In genomic region chr7:66058703-66059102, GRCm38 (mm10) we compare ENCODE assay signal across 8 mouse cellular contexts. TPM values are rescaled to one million over a fixed set of nuclear protein-coding genes. Genes with fewer than 3 reads are reported as not detected.
A peak's percentile ranks its signal among the peaks of the same experiment; 100 is the strongest.
DNase-seq lines count a peak whose midpoint lies in the region; ATAC-seq and TF ChIP-seq lines count a peak whose summit lies in the region.

TSS of gene Snrpa1 (plus strand) at chr7:66059003.

- WGBS in kidney, embryonic 16.5 days: 67% methylated on average over 1 of the region's 1 CpGs
- WGBS in intestine, postnatal 0 days: 76% methylated on average over 1 of the region's 1 CpGs
- WGBS in midbrain, embryonic 11.5 days: 88% methylated on average over 1 of the region's 1 CpGs

- H3K9ac ChIP-seq in kidney, embryonic 16.5 days (replicated peaks; ENCODE audit: low read length): peak within 1 kb of the TSS; percentile 94
- H3K9ac ChIP-seq in intestine, postnatal 0 days (ENCODE audit: low read depth, low read length): 0 out of 2 replicates have a peak within 1 kb of the TSS, but pooled peaks have one; percentile 81
- peak within 1 kb of the TSS; percentile 93; the same call in 1 of the 2 replicates for H3K9ac ChIP-seq in midbrain, embryonic 11.5 days (ENCODE audit: low read length)

- no peaks in the 10 kb centered on the region for H3K9me3 ChIP-seq in kidney, embryonic 16.5 days (ENCODE audit: low read length)
- H3K9me3 ChIP-seq in intestine, postnatal 0 days (ENCODE audit: control insufficient read depth): no peaks in the 10 kb centered on the region
- no peaks in the 10 kb centered on the region for H3K9me3 ChIP-seq in midbrain, embryonic 11.5 days (ENCODE audit: control insufficient read depth, low read length)

- H3K4me1 ChIP-seq in kidney, embryonic 16.5 days (ENCODE audit: insufficient read depth, low read length): peaks cover 15% of the 10 kb centered on the region
- peaks cover 6% of the 10 kb centered on the region; the same call in 1 of the 2 replicates for H3K4me1 ChIP-seq in intestine, postnatal 0 days (replicated peaks; ENCODE audit: control insufficient read depth, insufficient read depth, low read length)
- peaks cover 15% of the 10 kb centered on the region for H3K4me1 ChIP-seq in midbrain, embryonic 11.5 days (ENCODE audit: control insufficient read depth, insufficient read depth, low read length)

- 0 out of 2 replicates have a peak, but pooled peaks cover 4% of the 10 kb centered on the region for H3K36me3 ChIP-seq in kidney, embryonic 16.5 days (ENCODE audit: insufficient read depth, low read length)
- peaks cover 11% of the 10 kb centered on the region for H3K36me3 ChIP-seq in intestine, postnatal 0 days (ENCODE audit: control insufficient read depth, insufficient read depth)
- H3K36me3 ChIP-seq in midbrain, embryonic 11.5 days (ENCODE audit: control insufficient read depth, insufficient read depth, low read length): no peaks in the 10 kb centered on the region

- peak within 1 kb of the TSS; percentile 69 for H3K4me2 ChIP-seq in kidney, embryonic 16.5 days (replicated peaks; ENCODE audit: low read depth, low read length)
- H3K4me2 ChIP-seq in intestine, postnatal 0 days (replicated peaks; ENCODE audit: low read depth): peak within 1 kb of the TSS; percentile 81
- H3K4me2 ChIP-seq in midbrain, embryonic 11.5 days: peak within 1 kb of the TSS; percentile 86

- H3K4me3 ChIP-seq in kidney, embryonic 16.5 days (ENCODE audit: low read length): peak within 1 kb of the TSS; percentile 94
- peak within 1 kb of the TSS; percentile 87 for H3K4me3 ChIP-seq in intestine, postnatal 0 days (ENCODE audit: low read depth, low read length)
- H3K4me3 ChIP-seq in midbrain, embryonic 11.5 days (ENCODE audit: low read depth, low read length): peak within 1 kb of the TSS; percentile 94

- no peak for TF ChIP-seq CTCF in intestine, postnatal 0 days (IDR thresholded peaks at IDR 0.05; ENCODE audit: low read depth)

- no peak within 1 kb of the TSS for H3K27ac ChIP-seq in kidney, embryonic 16.5 days (ENCODE audit: low read length)
- H3K27ac ChIP-seq in intestine, postnatal 0 days (ENCODE audit: low read depth, low read length): no peak within 1 kb of the TSS
- no peak within 1 kb of the TSS for H3K27ac ChIP-seq in midbrain, embryonic 11.5 days (ENCODE audit: low read depth, low read length)

- intact Hi-C loops in gastrocnemius, postnatal 36 days (cut with DNase I): loop anchor here (5.0 kb wide), 1 partner anchor 286 kb away; no protein-coding TSS in a partner anchor

- DNase-seq in kidney, adult 18-20 months: no peak
- DNase-seq in adrenal gland, postnatal 4 days (ENCODE audit: low spot score in 2 of 2): no peak
- DNase-seq in gastrocnemius, postnatal 36 days: no peak
- no peak for DNase-seq in midbrain, embryonic 11.5 days (ENCODE audit: low spot score, missing footprints)
- no peak for DNase-seq in urinary bladder, postnatal 10 days (ENCODE audit: low spot score)
- DNase-seq in right cerebral cortex, adult 18-20 months: no peak

- ATAC-seq in kidney, embryonic 16.5 days (ENCODE audit: low FRiP score, low TSS enrichment): no peak
- no peak for ATAC-seq in intestine, postnatal 0 days
- no peak for ATAC-seq in midbrain, embryonic 11.5 days (ENCODE audit: low FRiP score)

- H3K27me3 ChIP-seq in kidney, embryonic 16.5 days (ENCODE audit: insufficient read depth, low read length): no peaks in the 10 kb centered on the region
- H3K27me3 ChIP-seq in intestine, postnatal 0 days (replicated peaks; ENCODE audit: control insufficient read depth, insufficient read depth, low read length): no peaks in the 10 kb centered on the region
- no peaks in the 10 kb centered on the region for H3K27me3 ChIP-seq in midbrain, embryonic 11.5 days (ENCODE audit: control insufficient read depth, insufficient read depth, low read length)

RNA-seq across cellular contexts. Expression of gene Snrpa1, which starts in this region (rescaled TPM):
- polyA plus RNA-seq in kidney, embryonic 16.5 days (2015; fragmentation: Nextera tagmentation; extraction: Ambion mirVana): 159 and 167 TPM in 2 replicates
- total RNA-seq in adrenal gland, postnatal 4 days (2021): 10 to 100 TPM; 51.4 to 54.5 TPM
- total RNA-seq in gastrocnemius, postnatal 36 days (2021): 10 to 100 TPM; 16.8 to 19.0 TPM
- 63.5 and 66.1 TPM in 2 replicates for polyA plus RNA-seq in intestine, postnatal 0 days (2015; fragmentation: Nextera tagmentation; extraction: Ambion mirVana)
- 230 and 247 TPM in 2 replicates for polyA plus RNA-seq in midbrain, embryonic 11.5 days (2014; fragmentation: Nextera tagmentation; extraction: Ambion mirVana)
